Mouse (Mus musculus) cerebral cortex, adult 2 months (tissue): ENCODE measurements around the gene Gprc5c.

ENCODE experiments used
- WGBS: fragments of 180-500 bp; shearing (Covaris S2); methylation state at CpG from one replicate; pipeline ENCODE4 v1.1.7; 2018; 5-methylcytosine and 5-hydroxymethylcytosine counted together

Gprc5c gene

GRCm38 (mm10) chr11:114908086-114908485 is 57.1 kb downstream of the Gprc5c start:
- 62% methylated on average over 4 of the region's 4 CpGs for WGBS

GRCm38 (mm10) chr11:114909538-114909937 is 58.6 kb downstream of the Gprc5c start:
- WGBS: 46% methylated on average over 3 of the region's 3 CpGs

GRCm38 (mm10) chr11:114912847-114913246 is 61.9 kb downstream of the Gprc5c start:
- WGBS: 17% methylated on average over 9 of the region's 9 CpGs

- 23% methylated on average over 7 of the region's 7 CpGs for WGBS
These were observed 64.0 kb downstream of the Gprc5c start for GRCm38 (mm10) chr11:114914978-114915377.

GRCm38 (mm10) chr11:114917120-114917519 is 66.2 kb downstream of the Gprc5c start:
- 77% methylated on average over 6 of the region's 6 CpGs for WGBS
